Mouse (Mus musculus): ENCODE measurements around the gene Iqcb1.

DNA sequence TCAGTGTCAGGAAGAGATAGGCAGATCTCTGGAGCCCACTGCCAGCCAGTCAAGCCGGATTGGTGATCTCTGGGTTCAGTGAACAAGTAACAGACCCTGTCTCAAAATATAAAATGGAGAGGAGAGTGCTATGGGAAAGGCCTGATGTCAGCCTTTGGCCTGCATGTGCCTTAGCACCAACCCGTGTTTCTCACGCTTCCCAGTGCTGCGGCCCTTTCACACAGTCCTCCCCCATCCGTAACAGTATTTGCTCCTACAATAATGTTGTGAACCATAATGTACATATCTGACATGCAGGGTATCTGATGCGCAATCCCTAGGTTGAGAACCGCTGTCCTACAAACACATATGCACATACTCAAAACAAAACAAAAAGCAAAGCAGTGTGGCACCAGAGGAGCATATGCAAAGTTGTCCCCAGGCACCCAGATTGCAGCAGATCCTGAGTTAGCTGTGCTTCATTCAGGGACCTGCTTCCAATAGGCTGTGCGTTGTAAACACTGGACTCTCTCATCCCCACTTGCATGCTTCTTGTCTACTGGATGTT is 93.0 kb downstream of the Iqcb1 start:
- no peak for TF ChIP-seq CTCF (IDR thresholded peaks at IDR 0.05; ENCODE audit: extremely low read depth, insufficient read length, insufficient replicate concordance, low read depth, low read length)
- TF ChIP-seq POLR2A (IDR thresholded peaks at IDR 0.05; ENCODE audit: low read depth, low read length): no peak
